Mouse (Mus musculus) pancreas, adult 10 weeks (tissue): ENCODE results near the gene Hydin. TPM values are rescaled to one million over a fixed set of nuclear protein-coding genes. Genes with fewer than 3 reads are reported as not detected.

Experiments
- polyA plus RNA-seq: library from polyadenylated mRNA; stranded (reverse); fragments of 350-450 nt; fragmentation: Illumina TruSeq; extraction: RNeasy Lipid Tissue Mini Kit (QIAGEN cat#74804); gene quantifications from one replicate; pipeline ENCODE4 v1.2.3, GENCODE M21; 2015; ENCODE audit warnings: low read depth, low replicate concordance; ENCODE audit not compliant: insufficient read depth

The Hydin gene
- polyA plus RNA-seq: not detected

DNA sequence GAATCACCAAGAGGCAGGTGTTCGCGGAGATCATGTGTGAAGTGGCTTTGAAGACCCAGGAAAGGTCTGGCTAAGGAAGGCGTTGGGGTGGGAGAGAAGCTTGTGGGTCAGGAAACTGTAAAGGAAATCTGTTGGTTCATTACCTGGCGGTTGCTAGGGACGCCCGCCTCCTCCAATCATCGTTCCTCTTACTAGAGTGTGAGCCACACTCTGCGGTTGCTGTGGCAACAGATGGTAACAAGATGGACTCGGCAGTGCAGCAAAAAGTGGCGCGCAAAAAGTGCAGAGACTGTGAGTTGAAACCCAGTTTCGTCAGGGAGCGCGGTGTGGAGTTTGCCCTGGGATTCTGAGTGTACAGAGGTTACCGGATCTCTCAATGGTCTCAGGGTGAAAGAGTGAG lies at the start of gene Hydin:
Gene Hydin, plus strand, starts transcription at position 237 of the 400 bp plus-strand sequence.

DNA sequence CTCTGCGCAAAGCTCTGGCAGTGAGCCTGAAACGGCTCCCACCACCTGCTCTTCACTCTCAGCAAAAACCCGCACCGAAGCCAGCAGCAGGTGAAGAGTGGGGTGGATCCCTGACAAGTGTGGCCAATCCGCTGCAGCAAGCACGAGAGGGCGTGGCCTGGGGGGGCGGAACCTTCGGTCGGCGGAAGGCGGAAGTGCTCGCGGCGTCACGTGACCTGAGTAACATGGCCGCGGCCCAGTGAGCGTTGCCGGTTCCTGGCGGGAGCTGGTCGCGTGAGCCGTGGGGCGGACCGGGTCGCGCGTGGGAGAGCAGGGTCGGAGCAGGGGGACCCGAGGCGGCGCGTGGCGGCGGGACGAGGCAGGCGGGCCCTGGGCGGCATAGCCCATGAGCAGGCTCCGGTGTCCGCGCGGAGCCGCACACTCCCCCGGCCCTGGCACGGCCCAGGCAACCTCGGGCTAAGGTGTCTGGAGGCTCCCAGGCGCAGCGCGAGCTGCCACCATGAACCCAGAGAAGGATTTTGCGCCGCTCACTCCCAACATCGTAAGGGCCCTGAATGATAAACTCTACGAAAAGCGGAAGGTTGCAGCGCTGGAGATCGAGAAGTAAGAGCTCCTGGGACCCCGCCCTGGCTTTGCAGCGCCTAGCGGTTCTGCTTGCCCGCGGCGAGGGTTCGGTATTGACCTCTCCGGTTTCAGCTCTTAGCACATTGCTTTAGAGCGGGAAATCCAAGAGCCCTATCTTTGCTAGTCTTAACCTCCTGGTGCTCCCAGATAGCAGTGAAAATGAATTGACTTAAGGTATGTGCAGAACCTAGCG lies 351.8 kb downstream of the Hydin start, which contains the start of gene Vac14:
Gene Vac14, plus strand, starts transcription at position 195 of the 817 bp plus-strand sequence.

Other genes starting within 250 kb of the Hydin start
- gene Chst4, start 227.2 kb upstream of the Hydin start, polyA plus RNA-seq: 4.6 TPM
- gene Zfp612, start 187.2 kb upstream of the Hydin start, polyA plus RNA-seq: 3.3 TPM
- gene Gm21964, start 165.8 kb upstream of the Hydin start, polyA plus RNA-seq: not detected
- gene Gm17720, start 164.2 kb upstream of the Hydin start, polyA plus RNA-seq: not detected
- gene Calb2, start 98.8 kb upstream of the Hydin start, polyA plus RNA-seq: not detected
- 1.2 TPM for gene Cmtr2, start 51.3 kb upstream of the Hydin start, polyA plus RNA-seq